Mouse (Mus musculus) stomach, embryonic 15.5 days (tissue): ENCODE data around the gene Snap91. TPM values are rescaled to one million over a fixed set of nuclear protein-coding genes. Genes with fewer than 3 reads are reported as not detected.

Source experiments
- ATAC-seq: fragments of 200-750 bp; cut with Nextera tagmentation; 2 replicates; pipeline ENCODE4 v1.8.0; 2017; ENCODE audit warnings: low read depth, moderate number of reproducible peaks, moderate TSS enrichment; ENCODE audit not compliant: insufficient read depth, low FRiP score
- H3K27ac ChIP-seq: fragments of 300-500 bp; sonication (generic); 2 replicates; pipeline ENCODE4 v1.5.1; 2015; ENCODE audit warnings: mild to moderate bottlenecking, inconsistent platforms
- H3K27me3 ChIP-seq: fragments of 300-500 bp; sonication (generic); replicated peaks from 2 replicates; pipeline ENCODE4 v1.6.1; 2015; ENCODE audit warnings: inconsistent platforms
- H3K36me3 ChIP-seq: fragments of 300-500 bp; sonication (generic); 2 replicates; pipeline ENCODE4 v1.6.1; 2015; ENCODE audit warnings: inconsistent platforms
- H3K4me1 ChIP-seq: fragments of 300-500 bp; sonication (generic); 2 replicates; pipeline ENCODE4 v1.6.1; 2015; ENCODE audit warnings: inconsistent platforms
- H3K4me2 ChIP-seq: fragments of 300-500 bp; sonication (generic); 2 replicates; pipeline ENCODE4 v1.6.1; 2015; ENCODE audit warnings: mild to moderate bottlenecking, inconsistent platforms
- H3K4me3 ChIP-seq: fragments of 300-500 bp; sonication (generic); replicated peaks from 2 replicates; pipeline ENCODE4 v1.5.1; 2015; ENCODE audit warnings: inconsistent platforms
- H3K9ac ChIP-seq: fragments of 300-500 bp; sonication (generic); 2 replicates; pipeline ENCODE4 v1.6.1; 2015; ENCODE audit warnings: inconsistent platforms
- H3K9me3 ChIP-seq: fragments of 300-500 bp; sonication (generic); 2 replicates; pipeline ENCODE4 v1.6.1; 2016; ENCODE audit warnings: inconsistent platforms
- WGBS: fragments of 180-500 bp; shearing (Covaris S2); methylation state at CpG from one replicate; pipeline ENCODE4 v1.1.7; 2015; 5-methylcytosine and 5-hydroxymethylcytosine counted together
- polyA plus RNA-seq: library from polyadenylated mRNA; unstranded; fragments of >200 nt; fragmentation: Nextera tagmentation; extraction: Ambion mirVana; gene quantifications from 2 replicates; pipeline ENCODE4 v1.2.1, GENCODE M21; 2015

Snap91 gene
- polyA plus RNA-seq, 1 experiment from 2014 or later = 4.7 TPM

- no peaks in the 10 kb centered on the region for H3K36me3 ChIP-seq
- no peak for ATAC-seq
- WGBS = 91% methylated on average over 2 of the region's 2 CpGs
- no peak overlapping the region for H3K4me2 ChIP-seq
- no peaks in the 10 kb centered on the region for H3K4me1 ChIP-seq
- no peaks in the 10 kb centered on the region for H3K27me3 ChIP-seq
- H3K27ac ChIP-seq = no peak overlapping the region
- no peaks in the 10 kb centered on the region for H3K9me3 ChIP-seq
- H3K9ac ChIP-seq = no peak overlapping the region
- no peak overlapping the region for H3K4me3 ChIP-seq
These were observed 22.8 kb downstream of the Snap91 start for GRCm38 (mm10) chr9:86857626-86858025.

GRCm38 (mm10) chr9:86852861-86853260 lies 27.6 kb downstream of the Snap91 start:
- H3K4me3 ChIP-seq = no peak overlapping the region
- H3K27ac ChIP-seq = no peak overlapping the region
- no peak overlapping the region for H3K4me2 ChIP-seq
- no peaks in the 10 kb centered on the region for H3K4me1 ChIP-seq
- H3K9ac ChIP-seq = no peak overlapping the region
- no peaks in the 10 kb centered on the region for H3K9me3 ChIP-seq
- no peaks in the 10 kb centered on the region for H3K27me3 ChIP-seq
- no peak for ATAC-seq
- WGBS = 92% methylated on average over 3 of the region's 3 CpGs
- no peaks in the 10 kb centered on the region for H3K36me3 ChIP-seq

- Histone ChIP-seq H3K4me2 (no peak overlapping the region), H3K27me3 (no peaks in the 10 kb centered on the region), H3K36me3 (no peaks in the 10 kb centered on the region), H3K9me3 (no peaks in the 10 kb centered on the region), H3K9ac (no peak overlapping the region), H3K4me3 (no peak overlapping the region), H3K4me1 (no peaks in the 10 kb centered on the region), H3K27ac (no peak overlapping the region)
- WGBS = 84% methylated on average over 5 of the region's 5 CpGs
- ATAC-seq = no peak
These were observed 28.8 kb downstream of the Snap91 start for GRCm38 (mm10) chr9:86851689-86852088.

GRCm38 (mm10) chr9:86850452-86851207 lies 29.8 kb downstream of the Snap91 start:
- WGBS = 68% methylated on average over 3 of the region's 3 CpGs
- ATAC-seq = no peak
- H3K4me1 ChIP-seq = no peaks in the 10 kb centered on the region
- no peaks in the 10 kb centered on the region for H3K36me3 ChIP-seq
- no peak overlapping the region for H3K4me2 ChIP-seq
- no peaks in the 10 kb centered on the region for H3K27me3 ChIP-seq
- no peak overlapping the region for H3K27ac ChIP-seq
- H3K9me3 ChIP-seq = no peaks in the 10 kb centered on the region
- no peak overlapping the region for H3K4me3 ChIP-seq
- H3K9ac ChIP-seq = no peak overlapping the region

- H3K4me1 ChIP-seq = no peaks in the 10 kb centered on the region
- H3K27me3 ChIP-seq = no peaks in the 10 kb centered on the region
- no peaks in the 10 kb centered on the region for H3K36me3 ChIP-seq
- H3K4me3 ChIP-seq = no peak overlapping the region
- H3K9ac ChIP-seq = no peak overlapping the region
- no peak overlapping the region for H3K27ac ChIP-seq
- ATAC-seq = no peak
- 63% methylated on average over 5 of the region's 5 CpGs for WGBS
- no peaks in the 10 kb centered on the region for H3K9me3 ChIP-seq
- no peak overlapping the region for H3K4me2 ChIP-seq
These were observed 36.6 kb downstream of the Snap91 start for GRCm38 (mm10) chr9:86843747-86844353.

- Histone ChIP-seq H3K9me3 (no peaks in the 10 kb centered on the region), H3K4me2 (no peak overlapping the region), H3K36me3 (no peaks in the 10 kb centered on the region), H3K4me3 (no peak overlapping the region), H3K9ac (no peak overlapping the region), H3K27ac (no peak overlapping the region), H3K4me1 (no peaks in the 10 kb centered on the region), H3K27me3 (no peaks in the 10 kb centered on the region)
- no peak for ATAC-seq
- 82% methylated on average over 2 of the region's 2 CpGs for WGBS
These were observed 50.7 kb downstream of the Snap91 start for GRCm38 (mm10) chr9:86829792-86830191.

- Histone ChIP-seq H3K27me3 (no peaks in the 10 kb centered on the region), H3K4me2 (no peak overlapping the region), H3K4me3 (no peak overlapping the region), H3K9me3 (no peaks in the 10 kb centered on the region), H3K27ac (no peak overlapping the region), H3K4me1 (no peaks in the 10 kb centered on the region), H3K36me3 (no peaks in the 10 kb centered on the region), H3K9ac (no peak overlapping the region)
- no peak for ATAC-seq
- WGBS = 68% methylated on average over 8 of the region's 8 CpGs
These were observed 51.4 kb downstream of the Snap91 start for GRCm38 (mm10) chr9:86829034-86829433.

- no peaks in the 10 kb centered on the region for H3K9me3 ChIP-seq
- H3K9ac ChIP-seq = no peak overlapping the region
- no peak overlapping the region for H3K4me2 ChIP-seq
- no peaks in the 10 kb centered on the region for H3K4me1 ChIP-seq
- WGBS = 78% methylated on average over 5 of the region's 5 CpGs
- H3K4me3 ChIP-seq = no peak overlapping the region
- H3K27ac ChIP-seq = no peak overlapping the region
- H3K36me3 ChIP-seq = no peaks in the 10 kb centered on the region
- no peaks in the 10 kb centered on the region for H3K27me3 ChIP-seq
- ATAC-seq = no peak
These were observed 61.1 kb downstream of the Snap91 start for GRCm38 (mm10) chr9:86819366-86819765.

- H3K4me2 ChIP-seq = no peak overlapping the region
- no peaks in the 10 kb centered on the region for H3K4me1 ChIP-seq
- H3K27ac ChIP-seq = no peak overlapping the region
- H3K27me3 ChIP-seq = no peaks in the 10 kb centered on the region
- 59% methylated on average over 4 of the region's 4 CpGs for WGBS
- no peak overlapping the region for H3K4me3 ChIP-seq
- H3K9ac ChIP-seq = no peak overlapping the region
- no peaks in the 10 kb centered on the region for H3K36me3 ChIP-seq
- no peak for ATAC-seq
- no peaks in the 10 kb centered on the region for H3K9me3 ChIP-seq
These were observed 62.8 kb downstream of the Snap91 start for GRCm38 (mm10) chr9:86817673-86818072.

GRCm38 (mm10) chr9:86814340-86814739 lies 66.1 kb downstream of the Snap91 start:
- H3K4me3 ChIP-seq = no peak overlapping the region
- no peaks in the 10 kb centered on the region for H3K9me3 ChIP-seq
- H3K9ac ChIP-seq = no peak overlapping the region
- WGBS = 75% methylated on average over 6 of the region's 6 CpGs
- no peaks in the 10 kb centered on the region for H3K36me3 ChIP-seq
- H3K27ac ChIP-seq = no peak overlapping the region
- H3K4me2 ChIP-seq = no peak overlapping the region
- no peak for ATAC-seq
- H3K4me1 ChIP-seq = no peaks in the 10 kb centered on the region
- no peaks in the 10 kb centered on the region for H3K27me3 ChIP-seq

GRCm38 (mm10) chr9:86813327-86813726 lies 67.1 kb downstream of the Snap91 start:
- Histone ChIP-seq H3K27ac (no peak overlapping the region), H3K27me3 (no peaks in the 10 kb centered on the region), H3K4me2 (no peak overlapping the region), H3K36me3 (no peaks in the 10 kb centered on the region), H3K4me3 (no peak overlapping the region), H3K9ac (no peak overlapping the region), H3K4me1 (no peaks in the 10 kb centered on the region), H3K9me3 (no peaks in the 10 kb centered on the region)
- WGBS = 47% methylated on average over 5 of the region's 5 CpGs
- ATAC-seq = no peak

GRCm38 (mm10) chr9:86810696-86811232 lies 69.7 kb downstream of the Snap91 start:
- Histone ChIP-seq H3K27me3 (no peaks in the 10 kb centered on the region), H3K4me1 (no peaks in the 10 kb centered on the region), H3K4me2 (no peak overlapping the region), H3K27ac (no peak overlapping the region), H3K36me3 (no peaks in the 10 kb centered on the region), H3K4me3 (no peak overlapping the region), H3K9me3 (no peaks in the 10 kb centered on the region), H3K9ac (no peak overlapping the region)
- WGBS = 43% methylated on average over 5 of the region's 5 CpGs
- ATAC-seq = no peak
